In the genomic region with DNA sequence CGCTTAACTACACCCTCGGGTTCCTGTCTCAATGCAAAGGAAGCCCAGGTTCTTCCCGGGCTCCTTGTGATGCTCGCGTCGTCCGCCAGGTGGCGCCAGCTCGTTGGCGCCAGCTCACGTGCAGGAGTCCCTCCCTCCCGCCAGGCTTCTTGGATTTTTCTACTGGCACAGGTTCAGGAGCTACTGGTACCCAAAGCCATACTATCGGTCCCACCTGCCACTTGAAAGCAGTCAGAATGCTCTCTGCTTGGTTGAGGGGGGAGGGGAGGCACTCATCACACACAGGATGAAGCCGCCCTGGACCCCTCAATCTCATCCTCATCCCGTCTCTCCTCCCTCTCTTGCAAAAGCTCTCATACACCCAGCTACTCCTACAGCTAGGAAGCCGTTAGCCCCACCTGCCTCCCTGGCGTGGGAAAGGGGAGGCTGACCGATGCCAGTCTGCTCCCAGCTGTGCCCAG, we compare ENCODE assay signal across 7 mouse cellular contexts. TPM values are rescaled to one million over a fixed set of nuclear protein-coding genes. Genes with fewer than 3 reads are reported as not detected.
A peak's percentile ranks its signal among the peaks of the same experiment; 100 is the strongest.
DNase-seq lines count a peak whose midpoint lies in the region; ATAC-seq lines count a peak whose summit lies in the region.

No protein-coding gene starts in this region.

- H3K4me2 ChIP-seq in intestine, embryonic 14.5 days (ENCODE audit: low read length) = 0 out of 2 replicates have a peak overlapping the region, but pooled peaks have one; percentile 16
- peak overlapping the region; percentile 30 for H3K4me2 ChIP-seq in midbrain, embryonic 12.5 days (replicated peaks)

- no peak overlapping the region for H3K9ac ChIP-seq in intestine, embryonic 14.5 days (ENCODE audit: low read length)
- H3K9ac ChIP-seq in midbrain, embryonic 12.5 days (replicated peaks) = 0 out of 2 replicates have a peak overlapping the region, but pooled peaks have one; percentile 20

- H3K27ac ChIP-seq in intestine, embryonic 14.5 days (ENCODE audit: low read depth) = no peak overlapping the region
- H3K27ac ChIP-seq in midbrain, embryonic 12.5 days (replicated peaks) = no peak overlapping the region

- peak; percentile 55 for DNase-seq in adipocyte (ENCODE audit: low spot score)
- DNase-seq in cerebellum, postnatal 14 days = peak; percentile 91 to 94
- DNase-seq in gastrocnemius, adult 18-20 months (ENCODE audit: low spot score) = peak; percentile 55
- DNase-seq in intestine, embryonic 14.5 days (ENCODE audit: low spot score) = peak; percentile 95
- peak; percentile 66 to 71 for DNase-seq in left cerebral cortex, postnatal 36 days (ENCODE audit: low spot score in 2 of 2)
- peak; percentile 37 to 74 for DNase-seq in spleen, adult 18-20 months

- intact Hi-C loops in left cerebral cortex, postnatal 36 days (cut with DNase I) = loop anchor here (2.0 to 5.0 kb wide), 2 partner anchors 47 to 53 kb away; no protein-coding TSS in a partner anchor

- no peaks in the 10 kb centered on the region for H3K9me3 ChIP-seq in intestine, embryonic 14.5 days (ENCODE audit: control insufficient read depth, low read length)
- no peaks in the 10 kb centered on the region for H3K9me3 ChIP-seq in midbrain, embryonic 12.5 days

- H3K27me3 ChIP-seq in intestine, embryonic 14.5 days (replicated peaks; ENCODE audit: control insufficient read depth, insufficient read depth, low read length) = no peaks in the 10 kb centered on the region
- peaks cover 38% of the 10 kb centered on the region for H3K27me3 ChIP-seq in midbrain, embryonic 12.5 days

- H3K4me1 ChIP-seq in intestine, embryonic 14.5 days (replicated peaks; ENCODE audit: control insufficient read depth, insufficient read depth, low read length) = peaks cover 14% of the 10 kb centered on the region
- H3K4me1 ChIP-seq in midbrain, embryonic 12.5 days = peaks cover 9% of the 10 kb centered on the region; the same call in 1 of the 2 replicates

- H3K36me3 ChIP-seq in intestine, embryonic 14.5 days (ENCODE audit: control insufficient read depth, insufficient read depth, low read length) = no peaks in the 10 kb centered on the region
- H3K36me3 ChIP-seq in midbrain, embryonic 12.5 days = no peaks in the 10 kb centered on the region

- no peak overlapping the region for H3K4me3 ChIP-seq in intestine, embryonic 14.5 days (ENCODE audit: low read depth, low read length)
- no peak overlapping the region for H3K4me3 ChIP-seq in midbrain, embryonic 12.5 days

- WGBS in intestine, embryonic 14.5 days = 8% methylated on average over 18 of the region's 18 CpGs
- 5% methylated on average over 18 of the region's 18 CpGs for WGBS in midbrain, embryonic 12.5 days

- ATAC-seq in intestine, embryonic 14.5 days (replicated peaks; ENCODE audit: low FRiP score, low TSS enrichment, low read depth) = peak; percentile 14; the same call in 1 of the 2 replicates
- peak; percentile 62; the same call in 1 of the 2 replicates for ATAC-seq in midbrain, embryonic 12.5 days (ENCODE audit: low FRiP score, low read depth)

RNA-seq across cellular contexts. Expression of gene Pnpla1, which starts 21.8 kb away (rescaled TPM):
- under 1 TPM in 1 of 2 experiments, not detected in 1; 0.05 TPM for total RNA-seq in gastrocnemius, adult 18-20 months (2021)
- polyA plus RNA-seq in intestine, embryonic 14.5 days (2014; fragmentation: Nextera tagmentation; extraction: Ambion mirVana) = 0.76 and 1.1 TPM in 2 replicates
- 1 to 10 TPM in 1 of 2 experiments, under 1 TPM in 1; 0.66 to 1.4 TPM for total RNA-seq in left cerebral cortex, postnatal 36 days (2021)
- not detected in 2 replicates for polyA plus RNA-seq in midbrain, embryonic 12.5 days (2016; fragmentation: Nextera tagmentation; extraction: Ambion mirVana)

RNA-seq across cellular contexts. Expression of gene 4930539E08Rik, which starts 35.2 kb away (rescaled TPM):
- total RNA-seq in gastrocnemius, adult 18-20 months (2021) = not detected
- 3.6 and 4.5 TPM in 2 replicates for polyA plus RNA-seq in intestine, embryonic 14.5 days (2014; fragmentation: Nextera tagmentation; extraction: Ambion mirVana)
- 10 to 100 TPM; 12.2 to 15.4 TPM for total RNA-seq in left cerebral cortex, postnatal 36 days (2021)
- 0.15 and 0.26 TPM in 2 replicates for polyA plus RNA-seq in midbrain, embryonic 12.5 days (2016; fragmentation: Nextera tagmentation; extraction: Ambion mirVana)

Comparison
In these comparisons a context has a peak if more than half of its experiments do, and no peak if none do; other contexts are left out.
1. RNA of gene 4930539E08Rik, which starts 35.2 kb away (total RNA-seq): 12.2 to 15.4 TPM in left cerebral cortex, postnatal 36 days; not detected in gastrocnemius, adult 18-20 months; every median in the first group is over 10 times any median in the second.
2. Peak in every context shown above with its lines, with median percentiles within 50 percentile points of each other: DNase-seq.